Mouse (Mus musculus): ENCODE results near the gene Slc35a2. TPM values are rescaled to one million over a fixed set of nuclear protein-coding genes. Genes with fewer than 3 reads are reported as not detected.

Slc35a2 gene
- polyA plus RNA-seq, 1 experiment, result 113 TPM

DNA sequence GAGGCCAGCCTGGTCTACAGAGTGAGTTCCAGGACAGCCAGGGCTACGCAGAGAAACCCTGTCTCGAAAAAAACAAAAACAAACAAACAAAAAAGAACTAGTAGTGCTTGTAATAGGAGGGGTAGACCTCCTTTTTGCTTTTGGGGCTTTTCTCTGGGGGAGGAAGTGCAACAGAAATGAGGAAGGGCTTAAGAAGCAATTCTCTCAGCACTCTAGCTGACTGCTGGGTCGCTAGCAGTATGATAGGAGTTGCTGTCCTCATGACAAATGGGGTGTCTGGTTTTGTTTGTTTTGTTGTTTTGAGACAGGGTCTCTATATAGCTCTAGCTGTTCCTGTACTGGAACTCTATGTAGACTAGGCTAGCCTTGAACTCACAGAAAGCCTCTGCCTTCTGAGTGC lies 19.3 kb upstream of the Slc35a2 start:
- no peak for TF ChIP-seq POLR2A (IDR thresholded peaks at IDR 0.05; ENCODE audit: low read depth, low read length)
- no peak for TF ChIP-seq CTCF (IDR thresholded peaks at IDR 0.05; ENCODE audit: borderline replicate concordance, insufficient read depth, low read length)
- Histone ChIP-seq H3K4me3 (ENCODE audit: insufficient read depth, low read length) (no peak overlapping the region), H3K27ac (ENCODE audit: insufficient read depth, low read length) (no peak overlapping the region), H3K4me1 (ENCODE audit: control insufficient read depth, insufficient read depth, low read length) (no peaks in the 10 kb centered on the region)

DNA sequence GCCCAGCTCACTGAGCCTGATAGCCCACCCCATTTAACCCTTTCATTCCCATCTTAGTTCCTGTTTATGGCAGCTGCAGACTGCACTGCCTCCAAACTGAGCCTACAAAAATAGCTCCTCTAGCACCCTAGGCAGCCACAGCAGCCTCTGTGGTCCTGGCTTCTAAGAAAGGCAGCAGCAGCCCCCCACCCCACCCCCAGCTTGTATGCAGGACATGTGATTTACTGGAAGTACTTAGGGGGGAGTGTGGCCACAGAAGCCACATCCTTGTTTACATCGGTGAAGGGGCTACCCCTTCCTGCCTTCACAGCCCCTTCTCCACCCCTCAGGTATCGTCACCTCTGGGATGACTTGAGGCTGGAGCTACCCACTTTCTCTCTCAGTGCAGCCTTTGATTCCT lies 18.5 kb upstream of the Slc35a2 start:
- H3K4me1 ChIP-seq (ENCODE audit: control insufficient read depth, insufficient read depth, low read length), result no peaks in the 10 kb centered on the region
- TF ChIP-seq CTCF (IDR thresholded peaks at IDR 0.05; ENCODE audit: borderline replicate concordance, insufficient read depth, low read length) (no peak), POLR2A (IDR thresholded peaks at IDR 0.05; ENCODE audit: low read depth, low read length) (no peak)
- no peak overlapping the region for H3K27ac ChIP-seq (ENCODE audit: insufficient read depth, low read length)
- H3K4me3 ChIP-seq (ENCODE audit: insufficient read depth, low read length), result no peak overlapping the region

DNA sequence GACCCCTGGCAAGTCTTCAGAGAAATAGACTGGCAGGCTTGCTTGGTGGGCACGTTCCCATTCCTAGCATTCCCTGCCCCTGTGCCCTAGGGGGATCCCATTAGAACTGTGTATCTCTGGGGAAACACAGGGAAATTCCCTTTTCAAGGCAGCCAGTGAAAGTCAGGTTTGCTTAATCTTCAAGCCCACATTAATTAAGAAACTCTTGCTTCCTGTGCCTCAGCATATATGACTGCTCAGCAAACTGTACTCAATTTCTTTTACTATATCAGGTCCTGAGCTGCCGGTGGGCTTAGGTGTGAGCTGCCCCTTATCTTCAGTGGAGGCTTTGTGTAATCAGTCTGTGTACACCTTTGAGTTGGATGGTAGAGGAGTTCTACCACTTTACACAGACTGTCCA lies 18.0 kb upstream of the Slc35a2 start:
- Histone ChIP-seq H3K4me3 (ENCODE audit: insufficient read depth, low read length) (no peak overlapping the region), H3K4me1 (ENCODE audit: control insufficient read depth, insufficient read depth, low read length) (no peaks in the 10 kb centered on the region), H3K27ac (ENCODE audit: insufficient read depth, low read length) (no peak overlapping the region)
- TF ChIP-seq CTCF (IDR thresholded peaks at IDR 0.05; ENCODE audit: borderline replicate concordance, insufficient read depth, low read length) (no peak), POLR2A (IDR thresholded peaks at IDR 0.05; ENCODE audit: low read depth, low read length) (no peak)

DNA sequence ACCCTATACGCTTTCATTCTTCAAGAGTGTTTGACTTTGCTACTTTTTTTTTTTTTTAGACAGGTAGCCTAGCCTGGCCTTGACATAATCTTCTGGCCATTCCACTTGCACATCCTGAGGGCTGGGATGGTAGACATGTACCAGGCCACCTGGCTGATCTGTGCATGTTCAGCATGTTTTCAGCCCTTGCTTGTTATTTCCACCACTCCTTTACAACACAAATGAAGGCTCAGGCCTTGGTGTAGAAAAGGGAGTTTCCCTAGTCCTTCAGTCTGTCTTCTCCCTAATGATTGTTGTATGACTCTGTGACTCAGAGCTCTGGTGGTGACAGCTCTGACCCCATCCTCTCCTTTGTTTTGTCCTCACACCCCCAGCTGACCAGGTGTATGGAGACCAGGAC lies 16.7 kb upstream of the Slc35a2 start:
- H3K4me3 ChIP-seq (ENCODE audit: insufficient read depth, low read length), result no peak overlapping the region
- TF ChIP-seq CTCF (IDR thresholded peaks at IDR 0.05; ENCODE audit: borderline replicate concordance, insufficient read depth, low read length), result no peak
- H3K4me1 ChIP-seq (ENCODE audit: control insufficient read depth, insufficient read depth, low read length), result no peaks in the 10 kb centered on the region
- H3K27ac ChIP-seq (ENCODE audit: insufficient read depth, low read length), result no peak overlapping the region

DNA sequence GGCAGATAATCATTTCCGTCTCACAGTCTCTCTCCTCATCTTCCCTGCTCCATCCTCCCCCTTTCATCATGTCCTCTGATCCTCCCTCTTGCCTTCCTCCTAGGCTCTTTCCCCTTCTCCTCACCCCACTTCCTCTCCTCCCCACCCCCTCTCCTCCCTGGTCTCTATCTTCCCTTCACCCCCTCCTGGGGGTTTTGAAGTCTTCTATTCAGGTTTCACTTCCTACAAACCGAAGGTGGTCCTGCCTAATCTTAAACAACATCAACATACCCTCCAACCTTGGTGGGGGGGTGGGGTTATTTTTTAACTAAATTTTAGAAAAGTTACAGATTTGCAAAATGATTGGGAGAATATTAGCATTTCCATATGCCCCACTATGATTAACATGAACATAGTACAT lies 15.3 kb upstream of the Slc35a2 start:
- no peaks in the 10 kb centered on the region for H3K4me1 ChIP-seq (ENCODE audit: control insufficient read depth, insufficient read depth, low read length)
- H3K4me3 ChIP-seq (ENCODE audit: insufficient read depth, low read length), result no peak overlapping the region

DNA sequence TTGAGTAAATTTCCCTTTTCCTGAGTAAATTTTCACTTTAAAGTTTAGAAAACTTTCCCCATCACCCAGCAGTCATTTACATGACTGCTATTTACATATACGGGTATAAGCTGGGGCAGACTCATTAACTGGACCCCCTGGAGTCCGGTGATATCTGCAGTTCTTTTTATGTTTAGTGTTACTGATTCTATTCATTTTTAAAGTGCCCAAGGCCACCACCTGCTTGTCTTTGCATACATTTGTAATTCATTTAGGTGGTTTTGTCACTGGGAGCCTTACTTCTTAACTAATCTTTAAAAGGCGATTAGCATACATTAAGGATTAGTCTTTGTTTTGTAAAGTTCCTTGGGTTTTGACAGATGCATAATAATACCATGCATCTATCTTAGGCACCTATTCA lies 14.0 kb upstream of the Slc35a2 start:
- no peaks in the 10 kb centered on the region for H3K4me1 ChIP-seq (ENCODE audit: control insufficient read depth, insufficient read depth, low read length)
- TF ChIP-seq POLR2A (IDR thresholded peaks at IDR 0.05; ENCODE audit: low read depth, low read length) (no peak), CTCF (IDR thresholded peaks at IDR 0.05; ENCODE audit: borderline replicate concordance, insufficient read depth, low read length) (no peak)
- H3K27ac ChIP-seq (ENCODE audit: insufficient read depth, low read length), result no peak overlapping the region
- no peak overlapping the region for H3K4me3 ChIP-seq (ENCODE audit: insufficient read depth, low read length)

More for the DNA sequence above, 15.3 kb upstream of the Slc35a2 start:
- no peak overlapping the region for H3K27ac ChIP-seq (ENCODE audit: insufficient read depth, low read length)
- TF ChIP-seq CTCF (IDR thresholded peaks at IDR 0.05; ENCODE audit: borderline replicate concordance, insufficient read depth, low read length), result no peak
- TF ChIP-seq POLR2A (IDR thresholded peaks at IDR 0.05; ENCODE audit: low read depth, low read length), result no peak

DNA sequence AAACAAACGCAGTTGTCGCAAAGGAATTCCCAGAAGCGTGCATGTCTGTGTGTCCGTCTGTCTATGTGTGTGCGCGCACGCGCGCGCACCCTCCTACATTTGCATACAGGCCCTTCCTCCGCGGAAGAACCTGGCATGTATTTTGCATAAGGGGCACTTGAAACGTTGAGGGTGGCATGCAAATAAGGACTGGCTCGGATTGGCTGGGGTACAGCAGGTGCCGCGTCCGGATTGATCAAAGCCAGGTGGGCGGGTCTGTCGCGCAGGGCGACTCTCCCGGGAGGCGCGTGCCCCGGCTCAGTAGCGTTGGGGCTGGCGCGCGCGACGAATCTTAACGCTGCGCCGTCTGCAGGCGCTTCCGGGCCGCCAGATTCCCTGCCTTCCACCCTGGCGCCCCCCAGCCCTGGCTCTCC lies 5.8 kb upstream of the Slc35a2 start, which contains the start of gene Pim2:
Pim2 (plus strand) TSS at position 256 of the 413 bp plus-strand sequence.
- TF ChIP-seq CTCF (IDR thresholded peaks at IDR 0.05; ENCODE audit: borderline replicate concordance, insufficient read depth, low read length) (no peak), POLR2A (IDR thresholded peaks at IDR 0.05; ENCODE audit: low read depth, low read length) (no peak)
- H3K4me1 ChIP-seq (ENCODE audit: control insufficient read depth, insufficient read depth, low read length), result 0 out of 2 replicates have a peak, but pooled peaks cover 5% of the 10 kb centered on the region
- peak within 1 kb of the TSS; percentile 28 for H3K4me3 ChIP-seq (ENCODE audit: insufficient read depth, low read length)
- H3K27ac ChIP-seq (ENCODE audit: insufficient read depth, low read length), result no peak within 1 kb of the TSS

DNA sequence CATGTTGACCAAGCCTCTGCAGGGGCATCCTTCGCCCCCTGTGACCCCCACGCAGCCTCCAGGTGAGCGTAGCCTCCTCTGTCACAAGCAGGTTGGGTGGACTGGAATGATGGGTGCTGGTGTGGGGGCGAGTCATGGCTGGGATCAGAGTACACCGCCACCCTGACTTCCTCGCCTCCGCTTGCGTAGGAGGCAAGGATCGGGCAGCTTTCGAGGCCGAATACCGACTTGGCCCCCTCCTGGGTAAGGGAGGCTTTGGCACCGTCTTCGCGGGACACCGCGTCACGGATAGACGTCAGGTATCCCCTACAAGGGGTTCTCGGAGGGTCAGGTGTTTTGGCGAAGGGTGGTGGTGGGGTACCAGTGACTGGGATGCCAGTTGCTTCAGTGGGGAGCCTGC lies 5.3 kb upstream of the Slc35a2 start:
- H3K27ac ChIP-seq (ENCODE audit: insufficient read depth, low read length), result no peak overlapping the region

DNA sequence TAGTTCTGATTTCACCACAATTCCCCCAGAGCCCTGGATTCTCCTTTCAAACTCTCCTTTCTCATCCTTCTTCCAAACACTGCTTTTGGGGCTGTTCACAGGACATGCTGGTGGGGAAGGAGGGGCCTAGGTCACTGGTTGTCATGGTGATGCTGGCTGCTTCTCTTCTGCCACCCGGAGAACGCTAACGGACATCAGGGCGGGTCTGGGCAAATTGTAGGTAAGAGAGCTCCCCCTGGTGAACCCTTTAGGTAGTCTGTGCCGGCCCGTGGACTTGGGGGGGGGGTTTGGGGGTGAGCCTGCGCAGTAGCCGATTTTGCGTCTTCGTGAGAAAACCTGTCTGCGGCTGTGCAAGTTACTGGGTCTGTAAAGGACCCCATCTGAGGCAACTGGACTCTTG lies 4.0 kb upstream of the Slc35a2 start:
- H3K4me1 ChIP-seq (ENCODE audit: control insufficient read depth, insufficient read depth, low read length), result 0 out of 2 replicates have a peak, but pooled peaks cover 5% of the 10 kb centered on the region
- H3K27ac ChIP-seq (ENCODE audit: insufficient read depth, low read length), result no peak overlapping the region
- H3K4me3 ChIP-seq (ENCODE audit: insufficient read depth, low read length), result no peak overlapping the region
- no peak for TF ChIP-seq CTCF (IDR thresholded peaks at IDR 0.05; ENCODE audit: borderline replicate concordance, insufficient read depth, low read length)
- no peak for TF ChIP-seq POLR2A (IDR thresholded peaks at IDR 0.05; ENCODE audit: low read depth, low read length)

More for the DNA sequence above, 5.3 kb upstream of the Slc35a2 start:
- H3K4me3 ChIP-seq (ENCODE audit: insufficient read depth, low read length), result peak overlapping the region; percentile 14; the same call in 1 of the 2 replicates
- TF ChIP-seq POLR2A (IDR thresholded peaks at IDR 0.05; ENCODE audit: low read depth, low read length) (no peak), CTCF (IDR thresholded peaks at IDR 0.05; ENCODE audit: borderline replicate concordance, insufficient read depth, low read length) (no peak)
- H3K4me1 ChIP-seq (ENCODE audit: control insufficient read depth, insufficient read depth, low read length), result 0 out of 2 replicates have a peak, but pooled peaks cover 5% of the 10 kb centered on the region

DNA sequence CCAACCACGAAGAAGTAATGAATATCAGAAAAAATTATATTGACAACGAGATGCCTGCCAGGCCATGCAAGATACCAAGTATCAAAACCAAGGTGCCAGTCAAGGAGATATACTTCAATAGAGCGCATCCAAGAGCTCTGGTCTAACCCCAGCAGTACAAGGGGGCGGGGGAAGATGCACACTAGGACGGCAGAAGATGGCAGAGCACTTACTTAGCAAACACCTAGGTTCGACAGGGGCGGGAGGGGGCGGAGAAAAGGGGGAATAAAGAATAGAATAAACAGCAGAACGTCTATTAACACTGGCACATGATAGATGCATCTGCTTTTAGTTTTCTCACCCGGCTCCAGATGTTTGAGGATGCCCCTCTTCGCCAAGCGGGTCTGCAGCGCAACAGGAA lies 14.4 kb downstream of the Slc35a2 start:
- peak overlapping the region; percentile 59 for H3K4me3 ChIP-seq (ENCODE audit: insufficient read depth, low read length)
- TF ChIP-seq CTCF (IDR thresholded peaks at IDR 0.05; ENCODE audit: borderline replicate concordance, insufficient read depth, low read length) (no peak), POLR2A (IDR thresholded peaks at IDR 0.05; ENCODE audit: low read depth, low read length) (no peak)
- no peaks in the 10 kb centered on the region for H3K4me1 ChIP-seq (ENCODE audit: control insufficient read depth, insufficient read depth, low read length)
- peak overlapping the region; percentile 91; the same call in 1 of the 2 replicates for H3K27ac ChIP-seq (ENCODE audit: insufficient read depth, low read length)
